Mouse (Mus musculus): Measurements from ENCODE around the gene Guca1a.

Guca1a gene

DNA sequence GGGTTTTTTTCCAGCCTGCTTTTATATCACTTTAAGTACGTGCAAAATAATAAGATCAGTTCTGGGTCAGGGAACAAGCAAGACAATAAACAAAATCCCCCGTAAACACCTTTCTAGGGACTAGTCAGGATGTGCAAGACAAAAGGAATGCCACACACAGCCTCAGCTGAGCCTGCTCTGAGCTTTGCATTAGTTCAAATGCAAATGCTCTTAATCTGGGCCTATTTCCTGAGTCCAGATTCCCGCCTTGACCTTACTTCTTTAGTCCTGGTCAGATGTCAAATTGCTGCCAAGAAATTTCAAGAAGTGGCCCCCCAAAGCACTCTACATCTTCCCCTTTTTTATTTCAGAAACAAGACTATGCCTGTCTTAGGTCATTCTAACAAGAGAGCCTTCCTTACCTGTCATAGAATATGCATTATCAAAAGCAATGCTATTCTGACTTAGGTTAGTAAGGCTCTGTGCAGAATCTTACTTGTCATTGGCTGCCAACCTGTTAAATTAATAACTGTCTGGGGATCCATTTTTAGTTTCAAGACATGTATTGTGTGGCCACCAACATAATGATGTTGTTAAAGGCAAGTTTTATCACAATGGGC, 50.6 kb downstream of the Guca1a start:
- in situ Hi-C loops (cut with MboI; ENCODE audit: low sequenced_read_pairs) = no loop called here

All from CH12F3 (cell line).